Mouse (Mus musculus): ENCODE measurements around the gene Ankrd54. TPM values are rescaled to one million over a fixed set of nuclear protein-coding genes. Genes with fewer than 3 reads are reported as not detected.

Ankrd54 gene
- total and polyA plus RNA-seq, 3 experiments, result 21.8 to 38.6 (median 26.4) TPM

DNA sequence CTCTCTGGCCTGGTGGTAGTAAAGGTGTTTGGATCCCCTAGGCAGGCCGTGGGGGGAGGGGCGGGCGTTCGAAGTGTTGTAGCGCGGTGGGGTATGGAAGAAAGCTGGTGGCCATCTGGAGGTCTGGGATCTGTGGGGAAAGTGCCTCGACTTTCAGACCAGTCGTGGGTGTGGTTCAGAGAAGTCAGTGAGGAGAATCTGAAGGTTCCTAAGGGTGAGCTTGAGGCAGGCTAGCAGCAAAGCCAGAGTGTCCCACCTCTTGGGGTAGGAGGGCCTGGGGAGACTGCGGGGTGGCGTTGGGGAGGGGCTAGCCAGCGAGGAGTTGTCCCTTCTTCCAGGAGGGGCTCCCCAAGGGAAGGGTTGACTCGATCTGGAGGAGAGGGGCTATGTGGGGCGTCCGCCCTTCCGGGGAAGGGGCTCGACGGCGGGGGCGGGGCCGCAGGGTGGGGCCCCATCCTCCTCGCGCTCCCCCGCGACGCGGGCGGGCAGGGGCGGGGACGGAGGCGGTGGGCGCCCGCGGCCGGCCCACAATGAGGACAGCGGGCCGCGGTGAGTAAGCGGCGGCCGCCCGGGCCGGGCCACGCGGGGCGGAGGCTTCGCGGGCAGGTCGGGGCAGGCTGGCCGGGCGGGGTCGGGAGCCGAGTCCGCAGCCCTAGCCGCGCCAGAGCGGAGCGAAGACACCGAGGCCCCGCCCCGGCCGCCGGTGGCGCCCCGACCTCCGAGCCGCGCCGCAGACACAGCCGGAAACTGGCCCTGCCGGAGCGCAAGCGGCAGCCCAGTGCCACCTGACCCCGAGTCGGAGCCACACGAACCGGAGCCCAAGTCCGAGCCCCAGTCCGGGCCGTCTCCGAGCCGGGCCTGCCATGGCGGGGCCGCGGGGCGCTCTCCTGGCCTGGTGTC lies 46.0 kb upstream of the Ankrd54 start, which contains the start of gene Micall1:
Micall1 (plus strand) TSS at position 478 of the 900 bp plus-strand sequence.
- H3K9ac ChIP-seq (ENCODE audit: insufficient read depth, low read depth), result peak within 1 kb of the TSS; percentile 77
- peak within 1 kb of the TSS; percentile 86 to 88 (median 87) for H3K4me3 ChIP-seq (replicated peaks in 1 of 3; ENCODE audit: low read depth in 2 of 3, low read length in 2 of 3, poor library complexity in 1 of 3)
- H3K27me3 ChIP-seq (replicated peaks), result no peaks in the 10 kb centered on the region
- H3K27ac ChIP-seq (ENCODE audit: insufficient read depth, low read depth), result peak within 1 kb of the TSS; percentile 18; the same call in 1 of the 2 replicates
- peaks cover 5 to 24% of the 10 kb centered on the region in 2 experiments for H3K36me3 ChIP-seq (replicated peaks in 1 of 2; ENCODE audit: control insufficient read depth in 1 of 2, insufficient read depth in 1 of 2, low read length in 1 of 2)
- DNase-seq (ENCODE audit: extremely low read depth), result peak; percentile 40
- in situ Hi-C loops (cut with MboI; ENCODE audit: low pct_ligation_motif_present, low pct_unique_long_range_greater_than_20kb, low sequenced_read_pairs), result no loop called here
- TF ChIP-seq MEF2A (IDR thresholded peaks at IDR 0.05; ENCODE audit: borderline replicate concordance, low read depth, low read length) (no peak), ZC3H11A (IDR thresholded peaks at IDR 0.05; ENCODE audit: low read depth, low read length) (no peak), UBTF (IDR thresholded peaks at IDR 0.05; ENCODE audit: low read depth, low read length) (peak; percentile 87), MYC (IDR thresholded peaks at IDR 0.05; ENCODE audit: low read depth, low read length) (no peak), HCFC1 (IDR thresholded peaks at IDR 0.05; ENCODE audit: low read depth, low read length) (no peak), SIN3A (IDR thresholded peaks at IDR 0.05; ENCODE audit: low read length) (0 out of 2 replicates have a peak, but pooled peaks have one; percentile 14), ZNF384 (IDR thresholded peaks at IDR 0.05; ENCODE audit: low read depth, low read length) (no peak), CHD2 (IDR thresholded peaks at IDR 0.05; ENCODE audit: low read length) (no peak; the same call in 1 of the 2 replicates), POLR2AphosphoS2 (IDR thresholded peaks at IDR 0.05; ENCODE audit: low read depth, low read length) (0 out of 2 replicates have a peak, but pooled peaks have one; percentile 39), CTCF (conservative IDR thresholded peaks at IDR 0.05 in 1 of 2, IDR thresholded peaks at IDR 0.05 in 1 of 2; ENCODE audit: low read depth in 2 of 2, low read length in 2 of 2) (no peak), KAT2A (IDR thresholded peaks at IDR 0.05; ENCODE audit: insufficient replicate concordance, low read length) (no peak), GABPA (IDR thresholded peaks at IDR 0.05; ENCODE audit: insufficient replicate concordance, low read depth, low read length) (no peak), RAD21 (IDR thresholded peaks at IDR 0.05; ENCODE audit: low read depth, low read length) (no peak), ETS1 (conservative IDR thresholded peaks at IDR 0.05; ENCODE audit: low read depth, low read length) (no peak), E2F4 (IDR thresholded peaks at IDR 0.05; ENCODE audit: insufficient replicate concordance, low read depth, low read length) (no peak), MAFK (IDR thresholded peaks at IDR 0.05; ENCODE audit: insufficient replicate concordance, low read length) (no peak), NRF1 (IDR thresholded peaks at IDR 0.05; ENCODE audit: low read depth, low read length) (no peak), TCF12 (IDR thresholded peaks at IDR 0.05; ENCODE audit: low read depth, low read length) (peak; percentile 61), POLR2A (IDR thresholded peaks at IDR 0.05; ENCODE audit: low read depth, low read length) (peak; percentile 56), IRF4 (IDR thresholded peaks at IDR 0.05; ENCODE audit: low read depth, low read length) (no peak), TBP (conservative IDR thresholded peaks at IDR 0.05; ENCODE audit: low read depth, low read length) (no peak), CHD1 (IDR thresholded peaks at IDR 0.05; ENCODE audit: low read depth, low read length) (no peak), ZMIZ1 (IDR thresholded peaks at IDR 0.05; ENCODE audit: low read depth, low read length) (no peak), ELF1 (IDR thresholded peaks at IDR 0.05; ENCODE audit: low read depth, low read length) (peak; percentile 52; the same call in 1 of the 2 replicates), BHLHE40 (IDR thresholded peaks at IDR 0.05; ENCODE audit: low read depth, low read length) (no peak), MAZ (IDR thresholded peaks at IDR 0.05; ENCODE audit: low read depth, low read length) (peak; percentile 49; the same call in 1 of the 2 replicates), SMC3 (IDR thresholded peaks at IDR 0.05; ENCODE audit: low read depth, low read length) (no peak), NELFE (IDR thresholded peaks at IDR 0.05; ENCODE audit: low read depth, low read length) (peak; percentile 50), JUND (conservative IDR thresholded peaks at IDR 0.05; ENCODE audit: low read depth, low read length) (no peak)
- no peaks in the 10 kb centered on the region for H3K9me3 ChIP-seq (replicated peaks; ENCODE audit: low read length)
- peaks cover 13% of the 10 kb centered on the region; the same call in 1 of the 2 replicates for H3K79me2 ChIP-seq (replicated peaks; ENCODE audit: control insufficient read depth, extremely low read depth, insufficient read depth, poor library complexity, severe bottlenecking)
- dilution Hi-C loops (cut with MboI; ENCODE audit: extremely low pct_ligation_motif_present, extremely low pct_unique_long_range_greater_than_20kb, low sequenced_read_pairs), result no loop called here
- H3K4me2 ChIP-seq (ENCODE audit: insufficient read depth, low read depth, poor library complexity, severe bottlenecking), result peak within 1 kb of the TSS; percentile 96
- H3K4me1 ChIP-seq (ENCODE audit: control insufficient read depth in 1 of 2, insufficient read depth in 2 of 2), result peaks cover 9 to 26% of the 10 kb centered on the region in 2 experiments
